Mouse (Mus musculus) heart, postnatal 14 days (tissue): ENCODE results near the gene Zmynd8. TPM values are rescaled to one million over a fixed set of nuclear protein-coding genes. Genes with fewer than 3 reads are reported as not detected.

Experiments used
- DNase-seq, 2 experiments: peaks; one replicate each; pipeline ENCODE4 v3.0.0; 2021 to 2022
- intact Hi-C: fragments of 180-260 bp; cut with DNase I; formaldehyde crosslinking; loops from one replicate; pipeline ENCODE4 v1.15.1; 2025
- long read RNA-seq, 2 experiments: library from polyadenylated mRNA; stranded (forward); transcript quantifications; one replicate each; pipeline ENCODE4 v2.0.0; 2021
- total RNA-seq, 2 experiments: library from RNA; stranded (reverse); gene quantifications; 2 replicates each; pipeline ENCODE4 v1.2.3; 2021

The Zmynd8 gene
- total RNA-seq: 10 to 100 TPM; 52.0 to 52.5 TPM
- long read RNA-seq, experiment 1, partial matches to known transcripts: 5 of 12 reads
- long read RNA-seq, experiment 1, other reads (novel, unspliced or antisense): 7 of 12 reads
- long read RNA-seq, experiment 2, partial matches to known transcripts: 10 of 14 reads
- long read RNA-seq, experiment 2, other reads (novel, unspliced or antisense): 4 of 14 reads

DNA sequence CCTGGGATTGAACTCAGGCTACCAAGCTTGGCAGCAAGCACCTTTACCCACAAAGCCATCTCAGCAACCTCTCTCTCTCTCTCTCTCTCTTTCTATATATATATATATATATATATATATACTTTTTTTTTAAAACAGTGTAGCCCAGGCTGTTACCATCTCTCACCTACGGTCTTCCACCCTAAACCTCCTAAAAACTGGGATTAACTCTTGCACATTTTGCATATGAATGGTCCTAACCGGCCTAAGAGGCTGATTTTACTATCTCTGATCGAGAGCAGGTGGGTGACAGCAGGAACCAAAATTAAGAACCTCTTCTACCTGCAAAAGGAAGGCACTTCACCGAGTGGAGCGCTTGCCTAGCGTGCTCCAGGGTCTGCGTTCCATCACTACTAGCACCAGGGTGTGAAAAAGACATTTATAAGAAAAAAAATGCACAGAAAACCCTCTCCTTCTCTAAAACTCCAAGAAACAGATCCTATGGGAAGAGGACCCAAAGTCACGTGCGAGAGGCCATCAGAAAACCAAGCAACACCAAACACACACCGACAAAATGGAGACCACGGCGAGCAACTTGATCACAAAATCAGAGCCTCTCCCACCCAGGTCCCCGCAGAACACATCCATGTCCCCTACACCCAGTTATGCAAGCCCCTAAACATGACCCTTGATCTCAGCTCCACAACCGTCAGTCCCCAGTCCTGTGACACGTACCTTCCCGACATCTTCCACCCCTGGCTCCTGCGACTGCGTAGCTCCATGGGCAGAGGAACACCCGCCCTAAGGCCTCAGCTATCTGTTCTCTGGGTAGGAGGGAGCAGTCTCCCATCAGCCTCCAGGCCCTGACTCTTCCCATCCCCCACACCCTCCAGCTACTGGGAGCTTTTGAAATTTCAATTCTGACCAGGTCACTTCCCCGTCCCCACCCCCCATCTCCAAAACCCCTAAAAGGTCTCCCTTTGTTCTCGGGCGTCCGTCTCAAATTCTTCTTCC, at the start of gene Zmynd8:
Gene Zmynd8 (minus strand): TSS at position 815 of the 993 bp plus-strand sequence.
- no peak for DNase-seq
- intact Hi-C loops: no loop called here

GRCm38 (mm10) chr2:165948007-165948406, 49.2 kb upstream of the Zmynd8 start:
- intact Hi-C loops: no loop called here
- no peak for DNase-seq

DNA sequence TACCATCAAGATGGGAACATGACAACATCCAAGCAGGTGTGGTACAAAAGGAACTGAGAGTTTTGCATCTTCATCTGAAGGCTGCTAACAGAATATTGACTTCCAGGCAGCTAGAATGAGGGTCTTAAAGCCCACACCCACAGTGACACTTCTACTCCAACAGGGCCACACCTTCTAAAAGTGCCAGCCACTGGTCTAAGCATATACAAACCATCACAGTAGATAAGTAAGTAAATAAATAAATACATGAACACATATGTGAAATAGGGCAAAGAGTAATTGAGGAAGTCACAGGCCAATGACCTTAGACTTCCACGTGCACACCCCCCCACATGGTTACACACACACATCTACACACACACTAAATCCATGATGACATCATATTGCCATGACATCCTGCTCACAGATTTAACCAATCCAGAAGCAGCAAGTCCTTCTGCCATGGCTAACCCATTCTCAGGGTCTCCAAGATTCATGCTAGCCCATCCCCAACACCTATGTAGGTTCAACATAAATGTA, 47.3 kb upstream of the Zmynd8 start:
- intact Hi-C loops: no loop called here
- no peak for DNase-seq

DNA sequence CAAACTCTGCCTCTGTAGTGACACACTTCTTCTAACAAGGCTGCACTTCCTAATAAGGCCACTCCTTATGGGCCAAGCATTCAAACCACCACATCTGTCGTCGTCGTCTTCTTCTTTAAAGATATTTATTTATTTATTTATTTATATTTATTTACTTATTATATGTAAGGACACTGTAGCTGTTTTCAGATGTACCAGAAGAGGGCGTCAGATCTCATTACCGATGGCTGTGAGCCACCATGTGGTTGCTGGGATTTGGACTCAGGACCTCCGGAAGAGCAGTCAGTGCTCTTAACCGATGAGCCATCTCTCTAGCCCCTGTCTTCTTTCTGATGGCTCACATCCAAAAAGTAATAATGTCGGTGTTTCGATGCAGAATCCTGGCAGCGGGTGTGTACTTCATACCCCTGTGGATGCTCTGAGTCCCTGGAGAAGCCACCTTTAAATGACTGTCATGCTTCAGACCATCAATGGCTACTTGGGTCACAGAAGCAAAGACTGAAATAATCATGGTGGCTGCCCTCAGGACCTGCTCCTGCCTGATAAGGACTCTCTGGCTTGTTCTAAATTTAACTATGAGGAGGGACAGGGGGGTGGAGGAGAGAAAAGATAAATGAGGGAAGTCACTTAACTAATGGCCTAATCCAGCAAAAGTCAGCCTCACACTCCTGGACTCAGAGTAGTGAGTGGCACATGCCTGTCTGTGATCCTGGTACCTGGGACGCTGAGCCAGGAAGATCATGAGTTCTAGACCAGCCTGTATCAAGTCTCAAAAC, 45.9 kb upstream of the Zmynd8 start:
- no peak for DNase-seq

DNA sequence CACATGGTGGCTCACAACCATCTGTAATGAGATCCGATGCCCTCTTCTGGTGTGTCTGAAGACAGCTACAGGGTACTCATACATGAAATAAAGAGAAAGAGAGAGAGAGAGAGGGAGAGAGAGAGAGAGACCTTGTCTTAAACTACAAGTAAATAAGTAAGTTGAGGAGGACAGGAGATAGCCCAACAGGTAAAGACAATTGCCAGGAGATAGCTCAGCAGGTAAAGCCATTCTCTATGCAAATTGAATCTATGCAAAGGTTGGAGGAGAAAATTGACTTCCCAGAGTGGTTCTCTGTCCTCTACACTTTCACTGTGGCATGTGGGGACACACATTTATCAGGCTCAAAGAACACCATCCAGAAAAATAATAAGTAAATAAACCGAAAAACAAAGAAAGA, 44.3 kb upstream of the Zmynd8 start:
- intact Hi-C loops: no loop called here
- no peak for DNase-seq

More for the DNA sequence above, 45.9 kb upstream of the Zmynd8 start:
- intact Hi-C loops: no loop called here

GRCm38 (mm10) chr2:165936106-165936505, 37.3 kb upstream of the Zmynd8 start:
- intact Hi-C loops: loop anchor here (5.0 kb wide), 1 partner anchor 56 kb away; the partner anchor contains the start of gene Ncoa3
- peak; percentile 67 for DNase-seq

GRCm38 (mm10) chr2:165927705-165928104, 28.9 kb upstream of the Zmynd8 start:
- no peak for DNase-seq
- intact Hi-C loops: no loop called here

DNA sequence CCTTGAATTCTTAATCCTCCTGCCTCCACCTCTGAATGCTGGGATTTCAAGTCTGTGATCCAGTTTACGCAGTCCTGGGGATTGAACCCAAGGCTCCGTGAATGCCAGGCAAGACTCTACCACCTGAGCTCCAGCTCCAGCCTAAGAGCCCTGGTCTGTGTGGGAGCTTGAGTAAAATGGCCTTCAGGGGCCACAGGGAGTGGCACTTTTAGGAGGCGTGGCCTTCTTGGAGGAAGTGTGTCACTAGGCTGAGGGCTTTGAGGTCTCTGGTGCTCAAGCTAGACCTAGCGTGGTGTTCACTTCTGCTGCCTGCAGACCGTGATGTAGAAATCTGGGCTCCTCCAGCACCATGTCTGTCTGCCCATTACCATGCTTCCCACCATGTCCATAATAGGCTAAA, 27.4 kb upstream of the Zmynd8 start:
- intact Hi-C loops: no loop called here
- DNase-seq: no peak

GRCm38 (mm10) chr2:165925144-165925543, 26.3 kb upstream of the Zmynd8 start:
- intact Hi-C loops: loop anchor here (2.0 kb wide), 1 partner anchor 16 kb away; no protein-coding TSS in a partner anchor
- DNase-seq: no peak

DNA sequence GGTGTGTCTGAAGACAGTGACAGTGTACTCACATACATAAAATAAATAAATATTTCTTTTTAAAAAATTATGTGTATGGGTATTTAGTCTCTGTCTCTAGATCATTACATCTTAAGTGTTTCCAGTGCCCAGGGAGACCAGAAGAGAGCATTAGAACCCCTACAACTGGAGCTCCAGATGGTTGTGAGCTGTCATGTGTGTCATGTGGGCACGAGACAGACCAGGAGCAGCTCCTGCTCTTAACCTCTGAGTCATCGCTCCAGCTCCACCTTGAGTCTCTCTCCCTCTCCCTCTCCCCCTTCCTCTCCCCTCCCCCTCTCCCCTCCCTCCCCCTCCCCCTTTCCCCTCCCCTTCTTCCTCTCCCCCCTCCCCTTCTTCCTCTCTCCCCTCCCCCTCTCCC, 25.9 kb upstream of the Zmynd8 start:
- intact Hi-C loops: loop anchor here (2.0 to 5.0 kb wide), 2 partner anchors 16 to 68 kb away; partner anchors contain the start of gene Ncoa3
- no peak for DNase-seq

DNA sequence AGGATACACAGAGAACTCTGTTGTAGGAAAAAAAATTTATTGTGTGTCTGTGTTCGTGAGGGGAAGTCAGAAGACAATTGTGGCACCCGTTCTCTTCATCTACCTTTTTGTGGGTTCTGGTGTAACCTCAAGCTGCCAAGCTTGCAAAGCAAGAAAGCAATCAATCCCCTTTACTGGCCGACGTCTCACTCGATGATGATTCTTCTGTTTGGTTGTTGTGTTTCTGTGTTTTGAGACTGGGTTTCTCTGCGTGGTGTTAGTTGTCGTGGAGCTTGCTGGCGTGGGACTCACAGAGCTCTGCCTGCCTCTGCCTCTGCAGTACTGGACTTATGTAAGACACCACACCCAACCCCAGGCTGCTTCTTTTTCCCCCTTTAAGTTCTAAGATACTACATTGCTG, 24.9 kb upstream of the Zmynd8 start:
- DNase-seq: no peak
- intact Hi-C loops: loop anchor here (2.0 to 5.0 kb wide), 2 partner anchors 17 to 69 kb away; partner anchors contain the start of gene Ncoa3

- no peak for DNase-seq
- intact Hi-C loops: loop anchor here (5.0 kb wide), 1 partner anchor 69 kb away; the partner anchor contains the start of gene Ncoa3
Measured at GRCm38 (mm10) chr2:165922994-165923393, 24.2 kb upstream of the Zmynd8 start.

DNA sequence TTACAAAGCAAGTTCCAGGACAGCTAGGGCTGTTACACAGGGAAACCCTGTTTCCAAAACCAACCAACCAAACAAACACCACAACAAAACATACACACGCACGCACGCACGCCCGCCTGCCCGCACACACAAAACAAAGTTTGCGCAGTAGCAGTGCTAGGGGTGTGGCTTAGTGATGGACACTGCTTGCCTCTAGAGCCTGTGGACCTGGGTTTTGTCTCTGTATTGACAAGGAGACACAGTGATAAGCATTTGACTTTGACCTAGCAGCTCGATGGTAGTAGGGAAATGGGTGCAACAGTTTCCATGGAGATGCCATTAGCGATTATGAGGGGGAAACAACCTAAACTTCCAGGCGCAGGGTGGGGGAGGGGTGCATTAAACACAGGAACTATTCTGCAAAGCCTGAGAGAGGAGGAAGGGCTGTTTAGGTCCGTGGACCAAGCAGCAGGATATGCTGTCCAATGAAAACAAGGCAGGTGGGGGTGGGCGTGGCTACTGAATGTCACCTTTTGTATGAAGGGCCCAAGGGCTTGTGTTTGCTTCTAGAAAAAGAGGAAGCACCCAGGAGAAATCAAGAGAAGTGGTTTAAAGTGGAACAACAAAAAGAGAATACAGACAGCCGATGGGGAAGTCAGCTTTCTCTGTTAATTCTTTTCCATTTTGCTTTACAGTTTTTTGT, 23.4 kb upstream of the Zmynd8 start:
- no peak for DNase-seq
- intact Hi-C loops: loop anchor here (5.0 kb wide), 1 partner anchor 70 kb away; the partner anchor contains the start of gene Ncoa3

DNA sequence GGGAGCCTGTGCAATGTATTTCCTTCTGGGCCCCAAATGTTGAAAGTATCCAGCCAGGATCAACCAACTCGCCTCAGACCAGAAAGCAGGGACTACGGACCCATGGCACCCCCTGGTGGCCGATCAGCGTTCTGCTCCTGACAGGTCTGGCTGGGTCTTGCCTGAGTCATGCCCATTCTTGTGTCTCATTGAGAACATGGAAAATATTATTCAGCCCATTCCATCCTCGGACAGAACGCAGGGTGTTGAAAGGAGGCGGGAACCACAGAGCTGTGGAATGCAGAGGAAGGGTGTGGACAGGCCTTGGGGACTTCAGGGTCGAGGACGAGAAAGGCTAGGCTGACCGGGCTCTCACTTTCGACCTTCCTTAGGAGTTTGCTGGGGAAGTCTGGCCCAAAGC, 15.5 kb upstream of the Zmynd8 start:
- intact Hi-C loops: loop anchor here (1.0 to 2.0 kb wide), 2 partner anchors 88 to 93 kb away; no protein-coding TSS in a partner anchor

GRCm38 (mm10) chr2:165913073-165913472, 14.3 kb upstream of the Zmynd8 start:
- intact Hi-C loops: no loop called here
- DNase-seq: no peak

More for the DNA sequence above, 15.5 kb upstream of the Zmynd8 start:
- peak; percentile 97 for DNase-seq

GRCm38 (mm10) chr2:165909731-165910130, 10.9 kb upstream of the Zmynd8 start:
- intact Hi-C loops: loop anchor here (10.0 kb wide), 1 partner anchor 385 kb away; no protein-coding TSS in a partner anchor
- DNase-seq: no peak

GRCm38 (mm10) chr2:165907199-165907598, 8.4 kb upstream of the Zmynd8 start:
- DNase-seq: no peak
- intact Hi-C loops: loop anchor here (10.0 kb wide), 1 partner anchor 382 kb away; no protein-coding TSS in a partner anchor

GRCm38 (mm10) chr2:165906332-165906945, 7.6 kb upstream of the Zmynd8 start:
- peak; percentile 52 to 55 for DNase-seq

DNA sequence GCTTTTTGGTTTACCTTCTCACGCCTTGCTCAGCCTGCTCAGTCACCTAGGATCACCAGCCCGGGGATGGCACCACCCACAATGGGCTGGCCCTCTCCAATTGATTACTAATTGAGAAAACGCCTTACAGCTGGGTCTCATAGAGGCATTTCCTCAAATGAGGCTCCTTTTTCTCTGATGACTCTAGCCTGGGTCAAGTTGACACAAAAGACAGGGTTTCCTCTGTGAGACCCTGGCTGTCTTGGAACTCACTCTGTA, 2.2 kb upstream of the Zmynd8 start:
- DNase-seq: no peak
- intact Hi-C loops: loop anchor here (2.0 to 10.0 kb wide), 2 partner anchors 74 to 376 kb away; no protein-coding TSS in a partner anchor

More at GRCm38 (mm10) chr2:165906332-165906945, 7.6 kb upstream of the Zmynd8 start:
- intact Hi-C loops: loop anchor here (10.0 kb wide), 1 partner anchor 382 kb away; no protein-coding TSS in a partner anchor
